Mouse (Mus musculus) ES-E14 (cell line): ENCODE measurements around the gene Krtap5-4.

ENCODE experiments used
- HCFC1 ChIP-seq: IDR thresholded peaks from 2 replicates; pipeline ENCODE4 v1.6.1; 2012; ENCODE audit warnings: low read length, inconsistent platforms, borderline replicate concordance; ENCODE audit not compliant: insufficient read depth
- MAFK ChIP-seq: IDR thresholded peaks from 2 replicates; pipeline ENCODE4 v1.6.1; 2014; ENCODE audit warnings: mild to moderate bottlenecking, low read depth, low read length, inconsistent platforms; ENCODE audit not compliant: insufficient read depth
- ZNF384 ChIP-seq: IDR thresholded peaks from 2 replicates; pipeline ENCODE4 v1.6.1; 2012; ENCODE audit warnings: low read depth, low read length, inconsistent platforms

GRCm38 (mm10) chr7:142334246-142334645 lies 30.9 kb downstream of the Krtap5-4 start:
- TF ChIP-seq ZNF384 (no peak), MAFK (no peak), HCFC1 (no peak)
